Mouse (Mus musculus): ENCODE data around the gene Mchr1.

The Mchr1 gene

DNA sequence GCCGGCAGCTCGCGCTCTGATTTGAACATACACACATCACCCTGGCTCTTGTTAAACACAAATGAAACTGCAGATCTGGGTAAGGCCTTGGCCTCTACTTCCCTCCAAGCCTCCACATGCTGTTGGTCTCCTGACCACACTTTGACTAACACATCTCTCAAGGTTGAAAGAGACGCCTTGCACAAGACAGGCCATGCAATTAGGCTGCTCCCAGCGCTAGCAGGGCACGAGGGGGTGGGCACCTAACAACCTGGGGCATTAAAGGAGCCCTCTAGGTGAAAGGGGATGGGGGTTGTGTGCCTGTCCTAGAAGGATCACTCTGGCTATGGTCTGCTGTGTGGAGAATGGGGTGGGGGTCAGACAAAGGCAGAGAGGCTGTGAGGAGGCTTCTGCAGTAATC, 43.4 kb downstream of the Mchr1 start:
- no peak for DNase-seq

DNA sequence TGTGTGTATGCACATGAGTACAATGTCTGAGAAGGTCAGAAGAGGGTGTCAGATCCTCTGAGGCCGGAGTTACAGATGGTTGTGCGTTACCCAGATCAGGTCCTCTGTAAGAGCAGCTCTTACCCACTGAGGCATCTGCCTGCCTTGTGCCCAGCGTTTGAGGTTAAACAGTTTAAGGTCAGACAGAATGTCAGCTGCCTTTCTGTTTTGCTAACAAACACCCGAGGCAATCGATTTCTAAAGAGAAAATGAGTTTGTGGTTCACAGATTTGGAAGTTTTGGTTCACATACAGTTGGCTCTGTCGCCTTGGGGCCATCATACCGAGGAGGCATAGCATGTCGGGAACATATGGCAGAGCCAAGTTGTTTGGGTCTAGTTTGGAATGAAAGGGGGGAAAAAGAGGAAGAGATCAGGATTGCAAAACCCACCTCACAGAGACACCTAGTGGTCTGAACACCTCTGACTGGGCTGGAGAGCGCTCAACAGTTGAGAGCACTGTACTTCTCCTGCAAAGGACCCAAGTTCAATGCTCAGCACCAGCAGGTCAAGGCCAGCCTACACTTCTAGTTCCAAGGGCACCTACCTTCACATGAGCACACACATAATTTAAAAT, 48.9 kb downstream of the Mchr1 start:
- DNase-seq: no peak
